Mouse (Mus musculus): ENCODE results near the gene Slc35b3.
A peak's percentile ranks its signal among the peaks of the same experiment; 100 is the strongest.

Gene Slc35b3

GRCm38 (mm10) chr13:38960063-38961050 lies at the start of gene Slc35b3:
Gene Slc35b3 (minus strand): TSS chr13:38960875.
- peak; percentile 90 for DNase-seq (ENCODE audit: low spot score)

- DNase-seq (ENCODE audit: low spot score), result no peak
Measured at GRCm38 (mm10) chr13:39010280-39010679, 49.6 kb upstream of the Slc35b3 start.

GRCm38 (mm10) chr13:39003101-39003762 lies 42.6 kb upstream of the Slc35b3 start:
- no peak for DNase-seq (ENCODE audit: low spot score)

GRCm38 (mm10) chr13:39002424-39002823 lies 41.7 kb upstream of the Slc35b3 start:
- DNase-seq (ENCODE audit: low spot score), result no peak

- DNase-seq (ENCODE audit: low spot score), result no peak
Measured at GRCm38 (mm10) chr13:39001434-39001833, 40.8 kb upstream of the Slc35b3 start.

GRCm38 (mm10) chr13:38998958-38999357 lies 38.3 kb upstream of the Slc35b3 start:
- no peak for DNase-seq (ENCODE audit: low spot score)

- peak; percentile 67 for DNase-seq (ENCODE audit: low spot score)
Measured at GRCm38 (mm10) chr13:38992529-38992928, 31.9 kb upstream of the Slc35b3 start.

- no peak for DNase-seq (ENCODE audit: low spot score)
Measured at GRCm38 (mm10) chr13:38983751-38984150, 23.1 kb upstream of the Slc35b3 start.

- DNase-seq (ENCODE audit: low spot score), result peak; percentile 13
Measured at GRCm38 (mm10) chr13:38980900-38981299, 20.2 kb upstream of the Slc35b3 start.

- no peak for DNase-seq (ENCODE audit: low spot score)
Measured at GRCm38 (mm10) chr13:38976978-38977377, 16.3 kb upstream of the Slc35b3 start.

GRCm38 (mm10) chr13:38975853-38976252 lies 15.2 kb upstream of the Slc35b3 start:
- no peak for DNase-seq (ENCODE audit: low spot score)

GRCm38 (mm10) chr13:38972602-38973001 lies 11.9 kb upstream of the Slc35b3 start:
- DNase-seq (ENCODE audit: low spot score), result peak; percentile 10

- no peak for DNase-seq (ENCODE audit: low spot score)
Measured at GRCm38 (mm10) chr13:38971047-38971446, 10.4 kb upstream of the Slc35b3 start.

GRCm38 (mm10) chr13:38967518-38967917 lies 6.8 kb upstream of the Slc35b3 start:
- DNase-seq (ENCODE audit: low spot score), result no peak

- no peak for DNase-seq (ENCODE audit: low spot score)
Measured at GRCm38 (mm10) chr13:38966922-38967448, 6.3 kb upstream of the Slc35b3 start.

GRCm38 (mm10) chr13:38962771-38963170 lies 2.1 kb upstream of the Slc35b3 start:
- DNase-seq (ENCODE audit: low spot score), result no peak

GRCm38 (mm10) chr13:38958037-38958436 lies 2.6 kb downstream of the Slc35b3 start:
- DNase-seq (ENCODE audit: low spot score), result no peak

GRCm38 (mm10) chr13:38946296-38947012 lies 14.2 kb downstream of the Slc35b3 start:
- no peak for DNase-seq (ENCODE audit: low spot score)

GRCm38 (mm10) chr13:38945767-38946166 lies 14.9 kb downstream of the Slc35b3 start:
- no peak for DNase-seq (ENCODE audit: low spot score)

- DNase-seq (ENCODE audit: low spot score), result no peak
Measured at GRCm38 (mm10) chr13:38944951-38945350, 15.7 kb downstream of the Slc35b3 start.

GRCm38 (mm10) chr13:38941786-38942185 lies 18.9 kb downstream of the Slc35b3 start:
- no peak for DNase-seq (ENCODE audit: low spot score)

- DNase-seq (ENCODE audit: low spot score), result no peak
Measured at GRCm38 (mm10) chr13:38941280-38941679, 19.4 kb downstream of the Slc35b3 start.
